Mouse (Mus musculus) lung, embryonic 14.5 days (tissue): ENCODE results near the gene Wwtr1. TPM values are rescaled to one million over a fixed set of nuclear protein-coding genes. Genes with fewer than 3 reads are reported as not detected.
A peak's percentile ranks its signal among the peaks of the same experiment; 100 is the strongest.

Experiments
- ATAC-seq: fragments of 200-750 bp; cut with Nextera tagmentation; 2 replicates; pipeline ENCODE4 v1.8.0; 2017; ENCODE audit warnings: mild to moderate bottlenecking, moderate TSS enrichment, moderate library complexity; ENCODE audit not compliant: insufficient read depth
- DNase-seq: peaks from one replicate; pipeline ENCODE4 v3.0.0-alpha.2; 2015
- H3K27ac ChIP-seq: fragments of 300-500 bp; sonication (generic); 2 replicates; pipeline ENCODE4 v1.5.1; 2014; ENCODE audit warnings: low read depth, mild to moderate bottlenecking, moderate library complexity
- H3K27me3 ChIP-seq: fragments of 300-500 bp; sonication (generic); 2 replicates; pipeline ENCODE4 v1.6.1; 2014; ENCODE audit warnings: low read length, control low read depth; ENCODE audit not compliant: insufficient read depth
- H3K36me3 ChIP-seq: fragments of 300-500 bp; sonication (generic); 2 replicates; pipeline ENCODE4 v1.6.1; 2014; ENCODE audit warnings: control low read depth; ENCODE audit not compliant: insufficient read depth
- H3K4me1 ChIP-seq: fragments of 300-500 bp; sonication (generic); 2 replicates; pipeline ENCODE4 v1.6.1; 2014; ENCODE audit warnings: antibody characterized with exemption, control low read depth; ENCODE audit not compliant: insufficient read depth
- H3K4me2 ChIP-seq: fragments of 300-500 bp; sonication (generic); 2 replicates; pipeline ENCODE4 v1.6.1; 2014; ENCODE audit warnings: mild to moderate bottlenecking
- H3K4me3 ChIP-seq: fragments of 300-500 bp; sonication (generic); 2 replicates; pipeline ENCODE4 v1.5.1; 2014; ENCODE audit warnings: low read depth, low read length
- H3K9ac ChIP-seq: fragments of 300-500 bp; sonication (generic); 2 replicates; pipeline ENCODE4 v1.6.1; 2014
- H3K9me3 ChIP-seq: fragments of 300-500 bp; sonication (generic); 2 replicates; pipeline ENCODE4 v1.6.1; 2016; ENCODE audit warnings: low read depth, low read length, control low read depth
- CTCF ChIP-seq: IDR thresholded peaks from 2 replicates; pipeline ENCODE4 v1.5.1; 2016; ENCODE audit warnings: antibody characterized with exemption, low read depth
- WGBS: fragments of 180-500 bp; shearing (Covaris S2); extraction: QIAGEN DNeasy Blood & Tissue Kit; methylation state at CpG from one replicate; pipeline ENCODE4 v1.1.7; 2014; 5-methylcytosine and 5-hydroxymethylcytosine counted together
- polyA plus RNA-seq: library from polyadenylated mRNA; unstranded; fragments of >200 nt; fragmentation: Nextera tagmentation; extraction: Ambion mirVana; gene quantifications from 2 replicates; pipeline ENCODE4 v1.2.1, GENCODE M21; 2014

Gene Wwtr1
- polyA plus RNA-seq, 1 experiment from 2014 or later: 23.4 TPM

DNA sequence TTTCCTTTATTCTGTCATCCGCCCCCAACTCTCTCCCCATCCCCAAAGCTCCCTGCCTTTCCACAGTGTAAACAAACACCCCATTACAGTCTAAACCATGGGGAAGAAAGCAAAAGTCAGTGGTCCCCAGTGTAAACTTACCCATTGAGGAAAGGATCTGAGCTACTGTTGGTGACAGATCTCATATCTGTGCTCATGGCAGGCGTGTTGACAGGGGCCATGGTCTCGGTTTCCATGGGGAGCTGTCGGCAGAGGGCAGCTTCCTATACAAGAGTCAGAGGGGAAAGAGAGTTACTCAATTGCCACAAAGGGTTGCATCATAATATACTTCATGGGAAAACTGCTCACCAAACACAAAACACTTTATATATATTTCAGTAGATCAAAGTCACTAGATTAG, 112.4 kb downstream of the Wwtr1 start:
- H3K9ac ChIP-seq: no peak overlapping the region
- DNase-seq: peak; percentile 83
- no peaks in the 10 kb centered on the region for H3K9me3 ChIP-seq
- no peak overlapping the region for H3K4me2 ChIP-seq
- no peaks in the 10 kb centered on the region for H3K27me3 ChIP-seq
- no peak for TF ChIP-seq CTCF
- 45% methylated on average over 4 of the region's 4 CpGs for WGBS
- H3K27ac ChIP-seq: peak overlapping the region; percentile 75; the same call in 1 of the 2 replicates
- H3K4me3 ChIP-seq: no peak overlapping the region
- H3K4me1 ChIP-seq: 0 out of 2 replicates have a peak, but pooled peaks cover 10% of the 10 kb centered on the region
- H3K36me3 ChIP-seq: peaks cover 22% of the 10 kb centered on the region
- ATAC-seq: peak; percentile 97

GRCm38 (mm10) chr3:57458652-57459051, 117.1 kb downstream of the Wwtr1 start:
- ATAC-seq: no peak
- Histone ChIP-seq H3K36me3 (peaks cover 26% of the 10 kb centered on the region), H3K4me3 (no peak overlapping the region), H3K27ac (no peak overlapping the region), H3K9ac (no peak overlapping the region), H3K27me3 (no peaks in the 10 kb centered on the region), H3K4me1 (0 out of 2 replicates have a peak, but pooled peaks cover 8% of the 10 kb centered on the region), H3K4me2 (no peak overlapping the region), H3K9me3 (no peaks in the 10 kb centered on the region)
- TF ChIP-seq CTCF: no peak
- 32% methylated on average over 11 of the region's 11 CpGs for WGBS
- peak; percentile 73 for DNase-seq

DNA sequence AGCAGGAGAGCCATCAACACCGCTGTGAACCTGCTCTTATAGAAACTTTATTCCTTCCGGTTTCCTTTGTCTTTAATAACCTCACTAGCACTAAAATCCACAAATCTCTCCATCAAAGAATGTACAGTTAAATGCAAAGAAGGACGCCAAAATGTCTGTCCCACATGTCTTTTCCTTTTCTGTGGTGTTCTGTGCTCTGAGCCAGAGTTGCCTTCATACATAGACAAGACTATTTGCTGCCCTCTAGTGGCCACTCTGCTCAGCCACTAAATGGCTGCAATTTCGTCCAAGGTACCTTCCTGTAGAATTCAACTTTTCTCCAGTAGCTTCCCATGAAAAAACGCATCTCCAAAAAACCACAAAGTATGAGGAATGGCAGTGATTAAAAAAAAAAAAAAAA, 127.3 kb downstream of the Wwtr1 start:
- no peaks in the 10 kb centered on the region for H3K4me1 ChIP-seq
- no peak overlapping the region for H3K4me3 ChIP-seq
- no peaks in the 10 kb centered on the region for H3K27me3 ChIP-seq
- no peak overlapping the region for H3K27ac ChIP-seq
- peak; percentile 41; the same call in 1 of the 2 replicates for ATAC-seq
- peak; percentile 95 for DNase-seq
- H3K4me2 ChIP-seq: no peak overlapping the region
- 30% methylated on average over 5 of the region's 5 CpGs for WGBS
- no peaks in the 10 kb centered on the region for H3K36me3 ChIP-seq
- no peaks in the 10 kb centered on the region for H3K9me3 ChIP-seq
- no peak overlapping the region for H3K9ac ChIP-seq
- peak; percentile 90 for TF ChIP-seq CTCF

DNA sequence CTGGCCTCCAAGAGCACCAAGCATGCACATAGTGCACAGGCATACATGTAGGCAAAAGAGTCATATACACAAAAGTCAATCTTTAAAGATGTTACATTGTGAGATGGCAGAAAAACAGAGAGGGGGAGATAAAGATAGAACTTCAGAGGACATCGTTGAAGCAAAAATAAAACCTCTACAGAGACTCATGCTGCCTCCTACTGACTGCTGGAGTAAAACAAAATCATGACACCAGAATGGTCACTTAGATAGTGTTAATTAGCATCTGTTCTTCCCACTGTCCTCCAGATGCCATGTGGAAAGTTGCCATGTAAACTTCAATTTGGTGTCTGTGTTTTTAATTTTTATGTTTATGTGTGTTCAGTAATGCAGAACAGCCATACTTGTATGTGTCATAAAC, 127.8 kb downstream of the Wwtr1 start:
- Histone ChIP-seq H3K4me3 (no peak overlapping the region), H3K9me3 (no peaks in the 10 kb centered on the region), H3K4me1 (no peaks in the 10 kb centered on the region), H3K4me2 (no peak overlapping the region), H3K36me3 (no peaks in the 10 kb centered on the region), H3K27me3 (no peaks in the 10 kb centered on the region), H3K27ac (no peak overlapping the region), H3K9ac (no peak overlapping the region)
- DNase-seq (no peak), ATAC-seq (no peak)
- peak; percentile 17 for TF ChIP-seq CTCF
- 43% methylated on average over 1 of the region's 1 CpGs for WGBS

GRCm38 (mm10) chr3:57445706-57446105, 130.0 kb downstream of the Wwtr1 start:
- Histone ChIP-seq H3K9me3 (no peaks in the 10 kb centered on the region), H3K36me3 (no peaks in the 10 kb centered on the region), H3K4me3 (no peak overlapping the region), H3K27me3 (no peaks in the 10 kb centered on the region), H3K4me1 (no peaks in the 10 kb centered on the region), H3K9ac (no peak overlapping the region), H3K27ac (no peak overlapping the region; the same call in 1 of the 2 replicates), H3K4me2 (no peak overlapping the region)
- whole genome bisulfite sequencing: 22% methylated on average over 3 of the region's 3 CpGs
- DNase-seq (peak; percentile 91), ATAC-seq (peak; percentile 76)
- TF ChIP-seq CTCF: no peak

GRCm38 (mm10) chr3:57440956-57441355, 134.8 kb downstream of the Wwtr1 start:
- 45% methylated on average over 3 of the region's 3 CpGs for WGBS
- no peak for DNase-seq
- no peak for TF ChIP-seq CTCF

GRCm38 (mm10) chr3:57435364-57435763, 140.3 kb downstream of the Wwtr1 start:
- H3K4me1 ChIP-seq: no peaks in the 10 kb centered on the region
- WGBS: 67% methylated on average over 8 of the region's 8 CpGs

More at GRCm38 (mm10) chr3:57440956-57441355, 134.8 kb downstream of the Wwtr1 start:
- H3K36me3 ChIP-seq: no peaks in the 10 kb centered on the region
- no peaks in the 10 kb centered on the region for H3K9me3 ChIP-seq
- no peak overlapping the region for H3K9ac ChIP-seq
- H3K4me3 ChIP-seq: no peak overlapping the region
- ATAC-seq: no peak
- H3K27me3 ChIP-seq: no peaks in the 10 kb centered on the region
- H3K4me2 ChIP-seq: no peak overlapping the region
- no peak overlapping the region for H3K27ac ChIP-seq
- no peaks in the 10 kb centered on the region for H3K4me1 ChIP-seq

More at GRCm38 (mm10) chr3:57435364-57435763, 140.3 kb downstream of the Wwtr1 start:
- no peaks in the 10 kb centered on the region for H3K27me3 ChIP-seq
- no peaks in the 10 kb centered on the region for H3K36me3 ChIP-seq
- H3K4me2 ChIP-seq: no peak overlapping the region
- no peak overlapping the region for H3K9ac ChIP-seq
- no peak for DNase-seq
- H3K4me3 ChIP-seq: no peak overlapping the region
- TF ChIP-seq CTCF: no peak
- ATAC-seq: no peak
- H3K9me3 ChIP-seq: no peaks in the 10 kb centered on the region
- no peak overlapping the region for H3K27ac ChIP-seq
